Mouse (Mus musculus) MEL (cell line): ENCODE results near the gene Abca13. TPM values are rescaled to one million over a fixed set of nuclear protein-coding genes. Genes with fewer than 3 reads are reported as not detected.

Experiments
- DNase-seq: peaks from one replicate; pipeline ENCODE4 v3.0.0; 2011; ENCODE audit warnings: low read depth, low spot score
- H3K27ac ChIP-seq: 2 replicates; pipeline ENCODE4 v1.5.1; 2012; ENCODE audit warnings: low read depth, mild to moderate bottlenecking, control low read depth, low read length, moderate library complexity; ENCODE audit not compliant: control insufficient read depth
- H3K27me3 ChIP-seq, 2 experiments: fragments of 150-350 bp in 1 of 2; sonication (generic) in 1 of 2; 2 replicates each; pipeline ENCODE4 v1.6.1; 2012; ENCODE audit warnings: low read length in 2 of 2, mild to moderate bottlenecking in 2 of 2, improper control_type of control experiment in 1 of 2, moderate library complexity in 1 of 2; ENCODE audit not compliant: insufficient read depth in 2 of 2, control insufficient read depth in 1 of 2
- H3K36me3 ChIP-seq, 2 experiments: 2 replicates each; pipeline ENCODE4 v1.6.1; 2012 to 2014; ENCODE audit warnings: low read length in 2 of 2, improper control_type of control experiment in 1 of 2, inconsistent platforms in 1 of 2, mild to moderate bottlenecking in 1 of 2; ENCODE audit not compliant: insufficient read depth in 2 of 2, control insufficient read depth in 1 of 2
- H3K4me1 ChIP-seq, 2 experiments: fragments of 150-350 bp in 1 of 2; sonication (generic) in 1 of 2; 2 replicates each; pipeline ENCODE4 v1.6.1; 2012; ENCODE audit warnings: low read length in 2 of 2, improper control_type of control experiment in 1 of 2, mild to moderate bottlenecking in 1 of 2; ENCODE audit not compliant: insufficient read depth in 2 of 2, control insufficient read depth in 1 of 2
- H3K4me3 ChIP-seq, 2 experiments: fragments of 150-350 bp in 1 of 2; sonication (generic) in 1 of 2; 2 replicates each; pipeline ENCODE4 v1.5.1; 2012; ENCODE audit warnings: low read depth in 2 of 2, low read length in 2 of 2, mild to moderate bottlenecking in 2 of 2, moderate library complexity in 2 of 2, control low read depth in 1 of 2, improper control_type of control experiment in 1 of 2; ENCODE audit not compliant: control insufficient read depth in 1 of 2, insufficient read depth in 1 of 2
- H3K79me2 ChIP-seq: 2 replicates; pipeline ENCODE4 v1.6.1; 2012; ENCODE audit warnings: mild to moderate bottlenecking, low read length, moderate library complexity; ENCODE audit not compliant: control insufficient read depth, poor library complexity, insufficient read depth
- H3K9ac ChIP-seq: 2 replicates; pipeline ENCODE4 v1.6.1; 2012; ENCODE audit warnings: low read depth, mild to moderate bottlenecking, control low read depth, low read length, moderate library complexity; ENCODE audit not compliant: control insufficient read depth, poor library complexity, severe bottlenecking
- H3K9me3 ChIP-seq: fragments of 150-350 bp; sonication (generic); replicated peaks from 2 replicates; pipeline ENCODE4 v1.6.1; 2012; ENCODE audit warnings: mild to moderate bottlenecking, low read length, improper control_type of control experiment, moderate library complexity; ENCODE audit not compliant: insufficient read depth
- BHLHE40 ChIP-seq: IDR thresholded peaks from 2 replicates; pipeline ENCODE4 v1.6.1; 2012; ENCODE audit warnings: low read depth, mild to moderate bottlenecking, inconsistent platforms, low read length, improper control_type of control experiment, borderline replicate concordance
- CTCF ChIP-seq, 3 experiments: IDR thresholded peaks in 2 of 3; conservative IDR thresholded peaks in 1 of 3; 2 replicates each; pipeline ENCODE4 v1.5.1; 2011 to 2012; ENCODE audit warnings: low read length in 3 of 3, low read depth in 2 of 3, mild to moderate bottlenecking in 2 of 3, improper control_type of control experiment in 1 of 3, inconsistent platforms in 1 of 3, mixed read lengths in 1 of 3, moderate library complexity in 1 of 3; ENCODE audit not compliant: control insufficient read depth in 1 of 3, insufficient read depth in 1 of 3, poor library complexity in 1 of 3, severe bottlenecking in 1 of 3
- ELF1 ChIP-seq: IDR thresholded peaks from 2 replicates; pipeline ENCODE4 v1.6.1; 2014; ENCODE audit warnings: low read depth, mild to moderate bottlenecking, inconsistent platforms, low read length, improper control_type of control experiment, moderate library complexity
- EP300 ChIP-seq, 2 experiments: IDR thresholded peaks; 2 replicates each; pipeline ENCODE4 v1.6.1; 2011; ENCODE audit warnings: improper control_type of control experiment in 2 of 2, low read length in 2 of 2, low read depth in 1 of 2, mild to moderate bottlenecking in 1 of 2
- GABPA ChIP-seq: IDR thresholded peaks from 2 replicates; pipeline ENCODE4 v1.6.1; 2012; ENCODE audit warnings: low read depth, mild to moderate bottlenecking, inconsistent platforms, low read length, improper control_type of control experiment, moderate library complexity
- GATA1 ChIP-seq: IDR thresholded peaks from 2 replicates; pipeline ENCODE4 v1.6.1; 2011; ENCODE audit warnings: low read depth, low read length, improper control_type of control experiment
- JUND ChIP-seq: IDR thresholded peaks from 2 replicates; pipeline ENCODE4 v1.6.1; 2011; ENCODE audit warnings: low read depth, mild to moderate bottlenecking, improper control_type of control experiment, low read length
- MYB ChIP-seq: IDR thresholded peaks from 2 replicates; pipeline ENCODE4 v1.6.1; 2011; ENCODE audit warnings: mild to moderate bottlenecking, low read depth, low read length, improper control_type of control experiment
- MYC ChIP-seq: IDR thresholded peaks from 2 replicates; pipeline ENCODE4 v1.6.1; 2011; ENCODE audit warnings: low read depth, mild to moderate bottlenecking, low read length, improper control_type of control experiment, moderate library complexity
- NRF1 ChIP-seq: IDR thresholded peaks from 2 replicates; pipeline ENCODE4 v1.6.1; 2014; ENCODE audit warnings: low read depth, mild to moderate bottlenecking, inconsistent platforms, low read length, improper control_type of control experiment, moderate library complexity; ENCODE audit not compliant: poor library complexity, insufficient read depth, severe bottlenecking
- POLR2AphosphoS2 ChIP-seq: IDR thresholded peaks from 2 replicates; pipeline ENCODE4 v1.6.1; 2011; ENCODE audit warnings: low read length, improper control_type of control experiment
- POLR2AphosphoS5 ChIP-seq: IDR thresholded peaks from 2 replicates; pipeline ENCODE4 v1.6.1; 2012; ENCODE audit warnings: low read depth, borderline replicate concordance, mild to moderate bottlenecking, inconsistent platforms, low read length, moderate library complexity, mixed read lengths
- SIN3A ChIP-seq: IDR thresholded peaks from 2 replicates; pipeline ENCODE4 v1.6.1; 2012; ENCODE audit warnings: low read length, improper control_type of control experiment, inconsistent platforms
- TAL1 ChIP-seq: IDR thresholded peaks from 2 replicates; pipeline ENCODE4 v1.6.1; 2012; ENCODE audit warnings: mild to moderate bottlenecking, inconsistent platforms, low read length, moderate library complexity, mixed read lengths
- TBP ChIP-seq: IDR thresholded peaks from 2 replicates; pipeline ENCODE4 v1.8.0; 2011; ENCODE audit warnings: low read depth, low read length, improper control_type of control experiment
- UBTF ChIP-seq: IDR thresholded peaks from 2 replicates; pipeline ENCODE4 v1.6.1; 2012; ENCODE audit warnings: low read depth, mild to moderate bottlenecking, inconsistent platforms, low read length, improper control_type of control experiment, moderate library complexity, borderline replicate concordance; ENCODE audit not compliant: insufficient read depth
- USF1 ChIP-seq: IDR thresholded peaks from 2 replicates; pipeline ENCODE4 v1.6.1; 2014; ENCODE audit warnings: low read depth, mild to moderate bottlenecking, inconsistent platforms, low read length, improper control_type of control experiment, moderate library complexity
- ZC3H11A ChIP-seq: IDR thresholded peaks from 2 replicates; pipeline ENCODE4 v1.6.1; 2012; ENCODE audit warnings: low read depth, mild to moderate bottlenecking, inconsistent platforms, low read length, improper control_type of control experiment
- ZKSCAN1 ChIP-seq: IDR thresholded peaks from 2 replicates; pipeline ENCODE4 v1.6.1; 2012; ENCODE audit warnings: low read depth, mild to moderate bottlenecking, inconsistent platforms, low read length, improper control_type of control experiment, moderate library complexity
- ZMIZ1 ChIP-seq: IDR thresholded peaks from 2 replicates; pipeline ENCODE4 v1.6.1; 2012; ENCODE audit warnings: low read depth, mild to moderate bottlenecking, inconsistent platforms, low read length, improper control_type of control experiment, moderate library complexity
- polyA plus RNA-seq, 2 experiments: library from polyadenylated mRNA; stranded (reverse) in 1 of 2; unstranded in 1 of 2; fragments of >175 nt in 1 of 2; fragments of >200 nt in 1 of 2; gene quantifications; 2 replicates each; pipeline versions ENCODE4 v1.2.1 to v1.2.4; 2012; ENCODE audit warnings: low replicate concordance in 2 of 2, low read depth in 1 of 2; ENCODE audit not compliant: insufficient read length in 2 of 2, insufficient read depth in 1 of 2, missing spikeins in 1 of 2
- total RNA-seq: library from RNA; depleted of rRNA; stranded (reverse); fragments of 300-350 nt; gene quantifications from 2 replicates; pipeline ENCODE4 v1.2.3, GENCODE M21; 2012

Abca13 gene
- total and polyA plus RNA-seq, 3 experiments: not detected

DNA sequence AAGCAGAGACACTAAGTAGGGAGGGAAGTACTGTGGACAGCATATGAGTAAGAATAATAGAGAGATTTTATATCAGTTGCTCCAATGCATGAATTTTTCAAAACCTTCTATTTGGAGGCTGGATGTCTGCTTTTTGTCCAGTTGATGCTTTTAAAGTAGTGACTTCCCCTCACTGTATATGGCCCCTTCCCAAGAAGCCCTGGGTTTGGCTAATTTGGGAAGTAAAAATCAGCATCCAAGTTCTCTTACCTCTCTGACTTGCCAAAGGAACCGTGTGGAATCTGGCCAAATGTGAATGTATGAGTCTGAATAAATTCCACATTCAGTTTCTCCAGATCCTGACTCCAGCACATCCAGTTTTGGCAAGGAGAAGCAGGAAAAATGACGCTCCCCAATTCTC, 228.5 kb downstream of the Abca13 start:
- no peaks in the 10 kb centered on the region for H3K4me1 ChIP-seq
- H3K9ac ChIP-seq: no peak overlapping the region
- TF ChIP-seq MYB: no peak
- TF ChIP-seq USF1: no peak
- TF ChIP-seq UBTF: no peak
- no peak for TF ChIP-seq JUND
- TF ChIP-seq MYC: no peak
- TF ChIP-seq ZMIZ1: no peak
- TF ChIP-seq NRF1: no peak
- no peak for TF ChIP-seq POLR2AphosphoS2
- no peak for TF ChIP-seq BHLHE40
- no peak for TF ChIP-seq GATA1
- no peak for TF ChIP-seq ZKSCAN1
- TF ChIP-seq TBP: no peak
- no peak for TF ChIP-seq SIN3A
- no peak for TF ChIP-seq POLR2AphosphoS5
- TF ChIP-seq TAL1: no peak
- no peak for TF ChIP-seq CTCF (IDR thresholded peaks at IDR 0.05 in 2 of 3, conservative IDR thresholded peaks at IDR 0.05 in 1 of 3; ENCODE audit: control insufficient read depth in 1 of 3, insufficient read depth in 1 of 3, low read depth in 2 of 3, low read length in 3 of 3, poor library complexity in 1 of 3, severe bottlenecking in 1 of 3)
- TF ChIP-seq ZC3H11A: no peak
- no peak for DNase-seq
- H3K79me2 ChIP-seq: no peaks in the 10 kb centered on the region
- no peaks in the 10 kb centered on the region for H3K36me3 ChIP-seq
- H3K27me3 ChIP-seq: no peaks in the 10 kb centered on the region
- H3K27ac ChIP-seq: no peak overlapping the region
- no peak overlapping the region for H3K4me3 ChIP-seq
- H3K9me3 ChIP-seq: no peaks in the 10 kb centered on the region

- TF ChIP-seq GABPA (no peak), EP300 (IDR thresholded peaks at IDR 0.05; ENCODE audit: low read depth in 1 of 2, low read length in 2 of 2) (no peak), ELF1 (no peak)
- TF ChIP-seq, all 39 proteins: peak for 0
Measured at GRCm38 (mm10) chr11:9427411-9427810, 235.7 kb downstream of the Abca13 start.

More at GRCm38 (mm10) chr11:9427411-9427810, 235.7 kb downstream of the Abca13 start:
- Histone ChIP-seq H3K27ac (no peak overlapping the region), H3K36me3 (no peaks in the 10 kb centered on the region), H3K4me1 (no peaks in the 10 kb centered on the region), H3K4me3 (no peak overlapping the region), H3K79me2 (no peaks in the 10 kb centered on the region), H3K27me3 (no peaks in the 10 kb centered on the region), H3K9me3 (no peaks in the 10 kb centered on the region), H3K9ac (no peak overlapping the region)
- DNase-seq: no peak
